Mouse (Mus musculus) left cerebral cortex, postnatal 10 days (tissue): ENCODE data around the gene Shisa8. TPM values are rescaled to one million over a fixed set of nuclear protein-coding genes. Genes with fewer than 3 reads are reported as not detected.

Experiments
- DNase-seq, 2 experiments: peaks; one replicate each; pipeline ENCODE4 v3.0.0; 2021 to 2022; ENCODE audit warnings: low spot score in 2 of 2, mixed read lengths in 1 of 2; ENCODE audit errors: extremely low spot score in 1 of 2
- intact Hi-C: fragments of 180-260 bp; cut with DNase I; formaldehyde crosslinking; loops from one replicate; pipeline ENCODE4 v1.15.1; 2025
- total RNA-seq, 2 experiments: library from RNA; stranded (reverse); gene quantifications; 2 replicates each; pipeline ENCODE4 v1.2.3; 2021

Shisa8 gene
- total RNA-seq, 2 experiments from 2014 or later: 3.1 to 3.5 TPM

DNA sequence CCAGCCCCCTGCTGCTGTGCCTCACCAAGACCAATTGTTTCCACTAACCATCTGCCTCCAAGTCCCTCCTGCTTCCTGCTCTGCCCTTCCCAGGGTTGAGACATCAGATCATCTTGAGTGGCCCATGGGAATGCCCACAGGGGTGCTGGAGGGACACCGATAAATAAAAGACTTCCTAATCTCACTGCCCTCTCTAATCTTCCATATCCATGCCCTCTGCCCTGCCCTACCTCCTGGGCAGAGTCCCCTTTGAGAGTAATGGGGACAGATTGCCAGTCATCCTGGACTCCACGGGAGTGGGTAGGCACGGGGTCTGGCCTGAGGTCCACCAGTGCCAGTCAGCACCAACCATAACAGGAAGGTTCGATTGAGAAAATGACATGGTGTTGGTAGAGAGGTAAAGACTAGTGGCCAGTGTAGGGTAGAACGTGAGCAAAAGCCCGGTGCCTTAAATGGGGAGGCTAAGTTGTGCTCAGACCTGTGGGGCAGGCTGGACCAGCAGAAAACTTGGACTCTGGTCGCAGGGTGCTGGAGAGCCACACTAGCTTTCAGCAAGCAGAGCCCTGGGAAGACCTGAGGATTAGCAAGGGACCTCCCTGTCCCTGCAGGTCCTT is 12.1 kb upstream of the Shisa8 start:
- no peak for DNase-seq
- intact Hi-C loops: no loop called here

DNA sequence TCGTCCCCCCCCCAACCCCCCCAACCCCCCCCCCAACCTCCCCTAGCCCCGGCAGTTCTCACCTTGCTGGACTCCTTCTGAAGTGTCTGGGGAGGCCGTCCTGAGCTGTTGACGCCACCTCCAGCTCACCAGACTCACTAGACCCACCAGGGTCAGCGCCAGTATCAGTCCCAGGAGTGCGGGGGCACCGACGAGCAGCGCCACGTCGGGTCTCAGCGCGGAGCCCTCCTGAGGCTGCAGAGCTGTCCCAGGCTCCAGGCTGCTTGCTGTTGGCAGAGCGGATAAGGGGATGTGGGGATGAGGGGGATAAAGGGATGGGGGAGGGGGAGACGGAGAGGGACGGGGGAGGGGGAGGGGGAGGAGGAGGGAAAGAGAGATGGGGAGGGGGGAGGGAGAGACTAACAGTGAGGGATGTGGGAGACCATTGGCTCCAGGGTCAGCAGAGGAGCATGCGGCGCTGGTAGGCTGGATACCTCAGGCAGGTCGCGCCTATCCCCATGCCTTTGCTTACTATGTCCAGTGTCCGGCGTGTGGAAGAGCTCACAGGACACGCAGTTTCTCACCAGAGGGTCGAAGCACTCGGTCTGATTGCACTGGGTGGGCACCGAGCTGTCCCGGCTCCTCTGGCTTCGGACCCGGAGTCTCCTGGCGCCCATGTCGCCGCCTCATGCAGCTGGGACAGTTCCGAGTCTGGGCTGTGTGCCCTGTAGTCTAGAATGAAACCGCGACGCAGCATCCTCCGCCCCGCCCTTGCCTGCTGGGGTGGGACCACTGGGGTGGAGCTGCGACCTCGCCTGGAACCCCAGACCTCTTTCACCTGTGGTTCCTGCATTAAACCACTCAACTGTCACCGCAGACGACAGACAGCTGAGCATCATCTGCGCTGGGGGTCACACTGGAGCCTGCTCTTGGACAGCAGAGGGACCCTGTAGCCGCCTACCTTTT is 11.3 kb upstream of the Shisa8 start, which contains the start of gene Tnfrsf13c:
Tnfrsf13c (minus strand) TSS at position 713 of the 945 bp plus-strand sequence.
- intact Hi-C loops: no loop called here
- peak in 1 of 2 experiments; percentile 62 for DNase-seq

DNA sequence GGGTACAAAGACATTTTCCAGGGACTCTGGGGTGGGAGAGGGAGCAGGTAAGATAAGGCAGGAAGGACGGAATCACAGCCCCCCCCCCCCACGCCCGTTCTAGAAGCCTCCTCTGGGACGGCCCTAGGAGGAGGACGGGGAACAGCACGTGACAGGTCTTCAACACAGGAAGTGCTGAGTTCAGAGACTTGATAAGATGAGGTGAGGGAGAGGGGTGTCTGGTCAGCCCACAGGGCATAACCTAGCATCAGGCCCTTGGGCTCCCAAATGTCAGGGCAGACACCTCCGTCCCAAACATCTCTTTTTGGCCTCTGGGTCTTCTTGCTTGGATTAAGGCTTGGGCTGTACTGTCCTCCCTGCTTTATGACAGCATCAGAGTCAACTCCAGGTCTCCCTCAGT is 10.6 kb upstream of the Shisa8 start:
- intact Hi-C loops: no loop called here
- no peak for DNase-seq

DNA sequence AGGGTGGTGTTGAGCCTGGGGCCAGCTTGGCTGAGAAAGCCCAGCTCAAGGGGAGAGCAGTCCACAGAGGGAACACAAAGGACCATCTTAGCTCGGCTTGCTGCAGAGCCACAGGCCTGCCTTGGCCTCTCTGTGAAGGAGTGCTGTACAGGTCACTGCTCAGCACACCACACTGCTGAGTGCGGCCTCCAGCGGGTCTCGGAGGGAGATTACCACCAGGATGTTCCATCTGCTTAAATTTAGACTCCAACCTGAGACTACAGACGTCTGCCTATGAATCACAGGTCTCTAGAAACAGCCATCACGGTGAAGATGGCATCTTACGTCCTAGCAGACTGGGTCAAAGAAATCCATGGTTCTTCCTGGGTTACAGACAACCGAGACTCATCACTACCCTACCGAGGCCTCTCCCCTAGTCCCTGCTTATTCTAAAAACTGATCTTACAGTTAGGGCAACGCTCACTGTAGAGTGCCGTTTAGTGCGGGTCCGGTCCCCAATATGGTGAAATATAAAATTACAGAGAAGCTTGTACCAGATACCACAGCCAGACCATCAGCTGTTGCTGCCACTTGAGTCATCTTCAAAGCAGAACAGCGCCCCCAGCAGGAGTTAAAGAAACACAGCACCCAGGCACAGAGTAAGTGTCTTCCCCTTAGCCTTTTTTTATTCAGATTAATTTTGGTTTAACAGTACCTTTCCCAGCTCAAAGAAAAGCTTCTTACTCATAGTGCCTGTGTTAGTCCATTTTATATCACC is 8.7 kb upstream of the Shisa8 start:
- DNase-seq: no peak
- intact Hi-C loops: no loop called here

DNA sequence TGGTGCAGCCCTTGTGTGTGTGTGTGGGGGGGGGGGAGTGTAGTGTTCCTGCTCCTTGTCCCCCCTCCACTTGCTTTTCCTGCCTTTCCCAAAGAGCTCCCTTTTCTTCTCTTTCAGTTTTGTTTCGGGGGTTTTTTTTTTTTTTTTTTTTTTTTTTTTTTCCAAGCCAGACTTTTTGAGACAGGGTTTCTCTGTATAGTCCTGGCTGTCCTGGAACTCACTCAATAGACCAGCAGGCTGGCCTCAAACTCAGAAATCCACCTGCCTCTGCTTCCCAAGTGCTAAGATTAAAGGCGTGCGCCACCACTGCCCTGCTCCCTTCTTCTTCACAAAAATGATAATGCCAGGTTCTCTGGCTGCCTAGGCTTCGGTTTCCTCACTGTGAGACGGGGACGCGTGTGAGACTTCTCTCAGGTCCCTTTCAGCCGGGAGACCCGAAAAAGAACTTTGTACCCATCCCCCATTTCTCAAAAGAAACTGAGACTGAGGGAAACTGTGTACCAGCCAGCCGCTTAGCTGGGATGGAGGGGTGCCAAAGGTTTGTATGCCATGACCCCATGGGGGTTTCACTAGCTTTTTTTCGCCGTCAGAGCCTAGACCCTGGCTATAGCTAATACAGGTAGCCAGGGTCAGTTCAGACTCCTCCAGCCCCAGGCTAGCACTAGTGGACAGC is 7.5 kb upstream of the Shisa8 start:
- no peak for DNase-seq
- intact Hi-C loops: no loop called here

DNA sequence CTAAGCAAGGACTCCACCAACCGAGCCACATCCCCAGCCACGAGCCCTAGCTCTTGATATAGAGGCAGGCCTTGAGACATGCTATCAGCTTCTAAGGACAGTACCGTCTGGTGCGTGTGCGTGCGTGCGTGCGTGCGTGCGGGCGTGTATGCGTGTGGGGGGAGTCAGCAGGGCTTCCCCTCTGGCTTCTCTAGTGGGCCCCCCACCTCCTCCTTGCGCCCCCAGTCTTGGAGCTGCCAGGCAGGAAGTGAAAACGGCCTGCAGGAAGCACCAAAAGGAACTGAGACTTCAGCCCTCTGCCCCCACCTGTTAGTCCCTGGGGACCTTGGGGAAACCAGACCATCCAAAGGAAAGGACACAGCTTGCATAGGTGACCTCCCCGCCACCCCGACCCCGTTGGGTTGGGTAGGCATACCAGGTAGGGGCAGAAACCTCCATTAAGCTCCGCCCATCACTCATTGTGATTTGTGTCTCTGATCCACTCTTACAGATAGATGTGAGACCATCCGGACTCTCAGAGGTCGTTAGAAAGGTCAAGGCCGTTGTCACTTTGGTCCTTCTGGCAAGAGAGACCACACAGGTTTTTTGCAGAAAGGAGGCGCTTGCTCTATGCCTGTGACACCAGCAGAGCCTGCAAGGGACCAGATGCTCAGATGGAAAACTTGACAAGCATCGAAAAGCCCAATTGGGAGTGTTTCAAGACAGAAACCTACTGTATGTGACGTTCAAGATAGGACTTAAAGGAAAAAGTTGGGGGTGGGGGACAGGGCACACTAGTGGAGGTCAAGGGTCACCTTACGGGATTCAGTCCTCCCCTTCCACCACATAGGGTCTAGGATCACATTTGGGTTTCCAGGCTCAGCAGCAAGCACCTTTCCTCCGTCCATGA is 6.4 kb upstream of the Shisa8 start:
- intact Hi-C loops: no loop called here

DNA sequence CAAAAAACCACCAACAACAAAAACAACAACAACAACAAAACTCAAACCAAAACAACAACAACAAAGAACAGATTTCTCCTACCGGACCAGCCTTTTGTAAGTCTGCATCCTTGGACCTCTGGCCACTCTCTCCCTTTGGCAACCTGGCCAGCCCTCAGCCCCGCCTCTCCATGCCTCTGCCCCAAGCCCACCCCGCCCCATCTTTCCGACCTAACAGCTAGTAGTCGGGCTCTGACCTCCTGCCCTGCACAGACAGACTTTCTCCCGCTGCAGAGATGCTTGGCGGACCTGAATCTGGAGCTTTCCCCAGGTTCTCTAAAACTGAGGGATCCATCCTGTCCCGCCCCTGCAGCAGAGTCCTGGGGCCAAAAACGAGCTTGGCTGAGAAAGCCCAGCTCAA is 5.4 kb upstream of the Shisa8 start:
- intact Hi-C loops: no loop called here

More for the DNA sequence above, 6.4 kb upstream of the Shisa8 start:
- DNase-seq: peak in 1 of 2 experiments; percentile 54

DNA sequence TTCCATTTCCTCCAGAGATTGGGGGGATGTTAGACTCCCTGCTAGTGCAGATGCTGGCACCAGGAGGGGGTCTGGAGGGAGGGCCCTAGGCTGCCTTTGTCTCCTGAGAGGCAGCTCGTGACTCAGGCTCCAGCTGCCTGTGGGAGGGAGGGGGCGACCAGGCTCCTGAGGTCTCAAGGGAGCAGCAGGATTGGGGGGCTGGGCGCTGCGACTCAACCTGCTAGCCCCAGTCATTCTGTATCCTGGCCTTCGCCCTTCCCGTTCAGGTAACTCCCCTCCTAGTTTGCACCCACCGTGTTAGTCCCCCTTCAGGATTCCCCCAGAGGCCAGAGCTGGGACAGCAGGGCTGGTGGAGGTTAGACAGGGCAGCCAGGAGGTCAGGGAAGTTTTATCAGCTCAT is 4.4 kb upstream of the Shisa8 start:
- intact Hi-C loops: no loop called here
- no peak for DNase-seq

More for the DNA sequence above, 5.4 kb upstream of the Shisa8 start:
- no peak for DNase-seq

DNA sequence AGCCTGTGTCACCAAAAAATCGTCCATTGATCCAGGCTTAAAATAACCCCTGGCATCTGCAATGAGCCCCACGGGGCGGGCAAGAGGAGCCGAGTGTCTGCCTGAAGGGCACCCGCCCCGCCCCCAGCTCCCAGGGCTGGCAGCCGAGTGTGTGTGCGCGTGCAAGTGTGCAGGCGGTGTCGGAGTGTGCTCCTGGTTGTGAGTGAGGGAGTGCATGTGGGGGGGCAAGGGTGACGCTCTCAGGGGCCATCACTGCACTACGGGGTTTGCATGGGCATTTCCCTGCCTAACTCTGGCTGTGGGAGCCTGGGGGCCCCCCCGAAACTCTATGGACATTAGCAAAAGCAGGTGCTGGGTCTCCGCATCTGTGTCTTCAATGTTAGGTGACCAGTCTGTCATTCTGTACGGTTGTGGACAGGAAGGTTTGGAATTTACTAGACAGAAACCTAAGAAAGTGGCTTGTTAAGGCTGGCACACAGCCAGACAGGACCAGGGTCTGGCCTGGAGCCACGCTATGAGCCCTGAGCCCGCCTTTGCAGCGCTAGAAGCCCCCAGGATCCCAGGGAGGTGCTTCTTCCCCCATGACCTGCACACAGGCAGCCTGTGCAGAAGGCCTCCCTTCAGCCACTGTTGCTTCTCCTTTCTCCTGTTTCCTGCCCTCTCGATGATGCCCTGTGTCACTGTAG is 3.7 kb upstream of the Shisa8 start:
- intact Hi-C loops: no loop called here
- DNase-seq: peak in 1 of 2 experiments; percentile 55

DNA sequence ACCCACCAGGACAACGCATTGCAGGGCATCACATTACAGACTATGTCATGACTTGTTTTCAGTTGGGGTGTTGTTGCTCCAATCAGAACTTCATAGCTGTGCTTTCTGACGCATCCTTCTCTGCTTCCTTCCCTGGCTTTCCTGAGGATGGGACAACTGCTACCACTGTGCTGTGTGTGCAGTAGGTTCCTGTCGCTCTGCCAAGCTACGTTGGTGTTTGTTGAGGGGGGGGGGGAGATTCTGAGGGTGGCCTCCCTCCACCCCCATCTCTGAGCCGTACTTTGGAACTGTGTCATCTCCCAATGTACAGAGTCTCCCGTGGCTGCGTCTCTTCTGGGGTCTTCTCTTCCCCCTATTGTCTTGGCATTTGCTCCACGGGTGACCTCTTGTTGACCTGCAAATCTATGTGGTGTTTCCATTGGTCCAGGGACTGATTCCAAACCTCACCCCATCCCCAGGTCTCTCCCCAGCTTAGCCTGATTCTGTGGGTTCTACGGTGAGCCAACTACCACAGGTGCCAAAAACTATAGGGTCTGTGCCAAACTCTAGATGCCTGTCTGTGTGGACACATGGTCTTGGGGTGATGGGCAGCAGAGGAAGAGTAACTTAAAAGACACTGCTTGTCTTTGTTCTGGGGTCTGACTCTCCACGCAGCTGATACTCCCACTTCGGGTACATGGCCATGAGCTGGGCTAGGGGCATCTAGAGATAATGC is 2.9 kb upstream of the Shisa8 start:
- intact Hi-C loops: no loop called here
- no peak for DNase-seq

DNA sequence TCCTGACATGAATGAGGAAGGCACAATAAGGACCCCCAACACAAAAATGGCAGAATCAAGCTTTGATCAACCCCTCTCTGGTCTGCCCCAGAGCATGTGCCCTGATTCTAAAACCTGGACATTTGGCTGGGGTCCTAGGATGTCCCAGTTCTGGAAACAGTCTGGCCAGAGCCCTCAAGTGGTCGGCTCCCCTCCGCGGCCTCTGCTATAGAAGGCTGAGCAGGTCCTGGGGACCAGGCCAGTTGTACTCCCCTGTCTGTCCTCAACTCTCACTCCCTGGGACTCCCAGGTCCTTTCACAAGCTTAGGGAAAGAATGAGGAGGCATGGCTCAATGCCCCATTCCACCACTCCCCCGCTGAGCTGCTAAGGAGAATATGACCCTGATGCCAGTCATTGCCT is 607 bp upstream of the Shisa8 start:
- intact Hi-C loops: no loop called here
- no peak for DNase-seq

DNA sequence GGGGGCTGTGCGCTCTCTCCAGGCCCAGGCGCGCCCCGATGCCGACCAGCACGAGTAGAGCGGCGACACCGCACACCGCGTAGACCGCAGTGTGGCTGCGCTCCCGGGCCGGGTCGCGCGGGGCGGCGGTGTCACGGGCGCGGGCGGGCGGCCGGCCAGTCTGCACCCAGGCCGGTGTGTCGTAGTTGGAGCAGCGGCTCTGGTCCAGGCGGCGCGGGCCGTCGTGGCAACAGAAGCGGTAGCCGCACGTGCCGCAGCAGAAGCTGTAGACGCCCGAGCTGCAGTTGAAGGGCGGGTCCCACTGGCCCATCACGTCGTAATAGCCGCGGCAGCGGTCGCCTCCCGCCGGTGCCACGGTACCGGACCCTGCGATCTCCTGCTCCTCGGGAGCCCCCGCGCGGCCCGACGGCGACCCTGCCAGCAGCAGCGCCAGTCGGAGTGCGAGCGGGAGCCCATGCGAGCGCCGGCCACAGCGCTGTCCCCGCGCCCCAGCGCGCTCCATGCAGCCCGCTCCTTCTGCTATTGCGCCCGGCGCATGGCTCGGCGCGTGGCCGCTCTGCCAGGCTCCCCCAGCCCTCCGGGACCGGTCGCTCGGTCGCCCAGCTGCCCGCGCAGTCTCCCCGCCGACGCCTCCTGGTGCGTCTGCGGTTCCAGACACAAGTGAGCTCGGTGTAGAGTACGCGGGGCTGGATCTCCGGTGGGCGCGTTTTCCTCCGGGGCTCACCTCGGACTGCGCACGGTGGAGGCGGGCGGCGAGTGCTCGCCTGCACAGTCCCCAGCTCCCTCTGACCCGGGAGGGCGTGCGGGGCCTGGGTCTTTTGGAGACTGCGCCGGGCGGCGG is 484 bp downstream of the Shisa8 start:
- intact Hi-C loops: no loop called here
- DNase-seq: peak in 1 of 2 experiments; percentile 57

DNA sequence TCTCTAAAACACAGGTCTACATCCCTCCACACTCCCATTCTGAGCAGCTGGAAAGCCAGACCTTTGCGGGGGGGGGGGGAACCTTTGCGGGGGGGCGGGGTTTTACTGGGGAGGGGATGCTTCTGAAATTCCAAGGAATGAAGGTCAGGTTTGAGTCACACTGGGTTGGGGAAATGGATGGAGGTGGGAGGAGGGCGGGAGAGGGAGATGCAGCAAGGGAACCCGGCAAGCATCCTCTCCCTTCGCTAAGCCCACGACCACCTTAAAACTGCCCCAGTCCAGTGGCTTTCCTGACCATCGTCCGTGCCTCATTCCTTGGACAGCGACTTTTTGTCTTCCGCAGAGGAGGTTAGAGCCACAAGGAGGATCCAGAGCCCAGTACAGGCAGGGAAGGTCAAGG is 1.3 kb downstream of the Shisa8 start:
- intact Hi-C loops: no loop called here

DNA sequence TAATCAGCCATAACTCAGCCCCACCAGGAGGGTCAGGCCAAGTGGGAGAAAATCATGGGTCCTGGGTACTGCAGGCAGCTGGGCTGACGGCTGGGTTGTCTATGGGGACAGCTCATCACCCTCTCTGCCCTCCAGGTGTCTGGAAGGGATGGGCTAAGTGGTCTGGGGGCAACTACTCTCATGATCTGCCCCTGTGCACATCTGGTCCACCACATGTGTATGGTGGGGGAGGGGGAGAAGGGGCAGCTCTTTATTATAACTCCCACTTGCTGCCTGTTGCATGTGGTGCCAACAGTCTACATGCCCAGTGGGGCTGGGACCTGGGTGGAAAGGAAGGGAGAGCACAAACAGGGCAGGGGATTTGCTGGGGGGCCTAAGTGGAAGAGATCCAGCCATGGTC is 1.8 kb downstream of the Shisa8 start:
- no peak for DNase-seq
- intact Hi-C loops: no loop called here

More for the DNA sequence above, 1.3 kb downstream of the Shisa8 start:
- no peak for DNase-seq

DNA sequence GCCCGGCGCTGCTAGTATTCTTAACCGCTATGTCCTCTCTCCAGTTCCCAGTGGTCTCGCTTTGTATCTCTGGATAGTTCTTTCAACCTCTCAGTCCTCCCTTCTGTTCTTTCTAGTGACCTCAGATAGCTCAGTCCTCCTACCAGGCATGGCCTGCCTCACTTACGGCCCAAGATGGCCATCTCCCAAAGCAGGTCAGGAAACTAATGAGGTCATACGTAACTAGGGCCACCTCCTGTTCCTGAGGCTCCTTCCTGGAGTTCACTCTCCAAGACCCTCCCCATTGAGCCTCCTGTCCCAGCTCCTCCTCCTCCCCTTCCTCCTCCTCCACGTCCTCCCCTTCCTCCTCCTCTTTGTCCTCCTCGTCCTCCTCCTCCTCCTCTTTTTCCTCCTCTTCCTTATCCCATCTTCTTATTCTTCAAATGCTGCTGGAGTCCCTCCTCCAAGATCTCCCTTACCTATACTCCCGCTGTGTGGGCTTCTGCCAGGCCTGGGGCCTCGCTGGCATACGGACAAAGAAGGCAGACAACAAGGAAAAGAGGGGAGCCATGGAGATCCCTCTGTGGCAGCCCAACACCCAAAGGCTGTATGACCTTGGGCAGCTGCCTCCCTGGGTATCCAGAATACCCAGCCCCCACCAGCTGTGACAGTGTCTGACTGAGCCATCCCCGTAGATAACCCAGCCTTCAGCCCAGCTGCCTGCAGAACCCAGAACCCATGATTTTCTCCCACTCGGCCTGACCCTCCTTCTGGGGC is 3.1 kb downstream of the Shisa8 start:
- DNase-seq: no peak
- intact Hi-C loops: no loop called here
